Mouse (Mus musculus): ENCODE results near the gene Tsc22d3. TPM values are rescaled to one million over a fixed set of nuclear protein-coding genes. Genes with fewer than 3 reads are reported as not detected.
"Not testable (repeated sequence)": the region's sequence is repeated elsewhere in the genome, so short reads cannot be mapped to it uniquely, and the experiment has no call there.

Gene Tsc22d3
- polyA plus RNA-seq, 1 experiment from 2014 or later = 209 TPM

DNA sequence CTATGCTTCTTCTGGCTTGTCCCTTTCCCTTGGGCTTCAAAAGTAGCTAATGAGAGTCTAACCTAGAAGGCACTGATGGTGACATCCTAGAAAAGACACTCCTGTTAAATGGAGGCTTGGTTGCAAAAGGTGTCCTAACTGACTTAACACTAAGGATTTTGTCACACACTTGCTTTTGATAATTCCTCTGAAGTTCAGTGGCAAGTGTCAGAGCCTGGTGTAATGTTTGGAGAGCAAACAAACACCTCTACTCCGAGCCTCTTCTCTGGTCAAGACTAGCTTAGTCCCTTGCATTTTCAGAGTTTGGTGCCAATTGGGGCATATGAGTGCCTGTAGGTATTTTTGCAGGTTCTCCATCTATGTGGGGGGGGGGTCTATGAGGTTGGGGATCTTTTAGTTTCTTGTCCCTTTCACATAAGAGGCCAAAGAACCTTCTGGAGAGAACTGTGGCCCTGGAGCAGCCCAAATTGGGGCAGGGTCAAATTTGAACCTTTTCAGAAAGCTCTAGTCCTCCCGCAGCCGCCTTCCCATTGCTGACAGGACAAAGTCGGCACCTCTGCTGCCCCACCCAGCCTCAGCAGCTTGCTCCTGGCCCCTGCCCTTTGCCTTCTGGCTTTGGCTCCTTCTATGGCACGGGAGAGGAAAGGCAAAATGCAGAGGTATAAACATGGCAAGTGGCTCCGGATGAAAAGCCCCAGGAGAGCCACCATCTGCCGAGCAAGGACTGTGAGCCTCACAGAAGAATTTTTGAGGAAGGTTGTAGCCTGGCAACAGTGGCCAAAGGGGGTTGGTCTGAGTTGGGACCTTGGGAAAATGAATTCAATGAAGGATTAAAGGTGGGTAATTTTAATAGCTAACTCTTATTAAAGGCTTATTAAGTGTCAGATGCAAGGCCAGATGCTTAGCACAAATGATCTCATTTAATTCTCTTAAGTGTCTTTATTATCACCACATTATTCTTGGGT lies 88.5 kb downstream of the Tsc22d3 start:
- ATAC-seq (ENCODE audit: insufficient number of reproducible peaks, insufficient read depth, low FRiP score, low read depth) = no peak
- H3K4me2 ChIP-seq (ENCODE audit: low read length) = peak overlapping the region; percentile 53; the same call in 1 of the 2 replicates
- no peaks in the 10 kb centered on the region for H3K9me3 ChIP-seq (ENCODE audit: control insufficient read depth, low read length)
- H3K4me3 ChIP-seq (ENCODE audit: control insufficient read depth in 1 of 2, insufficient read depth in 1 of 2, low read depth in 1 of 2, low read length in 2 of 2) = no peak overlapping the region
- 55% methylated on average over 7 of the region's 7 CpGs for WGBS
- H3K27me3 ChIP-seq (ENCODE audit: control insufficient read depth, insufficient read depth, low read length) = no peaks in the 10 kb centered on the region
- peaks cover 5 to 8% of the 10 kb centered on the region in 2 experiments; a peak in 2 of 4 replicates for H3K4me1 ChIP-seq (ENCODE audit: control insufficient read depth in 2 of 2, insufficient read depth in 2 of 2, low read length in 2 of 2)
- no peak overlapping the region for H3K9ac ChIP-seq (ENCODE audit: low read length)
- no peak overlapping the region for H3K27ac ChIP-seq (replicated peaks in 1 of 2; ENCODE audit: control insufficient read depth in 1 of 2, insufficient read depth in 1 of 2, low read depth in 2 of 2, low read length in 2 of 2)
- no peaks in the 10 kb centered on the region for H3K36me3 ChIP-seq (ENCODE audit: control insufficient read depth, insufficient read depth, low read length)

DNA sequence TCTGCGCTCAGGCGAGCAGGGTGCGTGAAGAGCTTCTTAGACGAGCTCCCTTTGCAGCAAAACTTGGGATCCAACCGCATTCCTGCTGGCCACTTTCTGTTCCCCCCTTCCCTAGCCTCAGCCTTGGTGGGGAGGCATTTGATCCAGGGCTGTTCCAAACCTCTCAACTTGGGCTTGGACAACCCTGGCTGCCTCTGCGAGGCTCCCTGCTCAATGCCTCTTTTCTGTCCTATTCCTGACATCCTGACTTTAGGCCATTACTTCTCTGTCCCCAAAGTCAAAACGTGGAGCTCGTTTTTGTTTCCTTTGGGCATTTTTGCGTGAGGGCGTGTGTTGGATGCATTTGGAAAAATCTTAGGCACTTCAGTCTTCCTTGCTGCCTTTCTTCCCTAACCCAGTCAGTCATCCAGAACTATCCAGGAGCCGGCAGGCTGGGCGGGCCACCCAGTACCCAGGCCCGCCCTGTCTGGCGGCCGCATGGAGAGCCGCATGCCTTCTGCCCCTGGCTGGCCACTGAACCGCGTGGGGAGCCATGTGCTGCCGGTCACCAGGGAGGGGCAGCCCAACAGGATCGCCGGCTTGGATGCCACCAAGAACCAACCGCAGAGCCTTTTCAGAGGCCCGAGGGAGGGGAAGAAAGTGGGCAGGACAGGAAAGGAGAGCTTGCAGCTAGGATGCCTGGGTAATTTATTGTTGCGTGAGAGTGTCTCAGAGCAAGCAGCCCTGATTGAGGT lies 89.6 kb downstream of the Tsc22d3 start:
- H3K9me3 ChIP-seq (ENCODE audit: control insufficient read depth, low read length) = no peaks in the 10 kb centered on the region
- H3K4me1 ChIP-seq (ENCODE audit: control insufficient read depth in 2 of 2, insufficient read depth in 2 of 2, low read length in 2 of 2) = peaks cover 5 to 8% of the 10 kb centered on the region in 2 experiments; a peak in 2 of 4 replicates
- no peaks in the 10 kb centered on the region for H3K36me3 ChIP-seq (ENCODE audit: control insufficient read depth, insufficient read depth, low read length)
- no peak overlapping the region; the same call in 1 of the 2 replicates for H3K9ac ChIP-seq (ENCODE audit: low read length)
- ATAC-seq (ENCODE audit: insufficient number of reproducible peaks, insufficient read depth, low FRiP score, low read depth) = peak; percentile 64; the same call in 1 of the 2 replicates
- peak overlapping the region; percentile 53 for H3K4me2 ChIP-seq (ENCODE audit: low read length)
- 0 out of 4 replicates have a peak overlapping the region, but pooled peaks of 1 of the 2 experiments have one; percentile 6 for H3K27ac ChIP-seq (replicated peaks in 1 of 2; ENCODE audit: control insufficient read depth in 1 of 2, insufficient read depth in 1 of 2, low read depth in 2 of 2, low read length in 2 of 2)
- WGBS = 38% methylated on average over 24 of the region's 24 CpGs
- peak overlapping the region in 1 of 2 experiments; percentile 20; a peak in 1 of 4 replicates for H3K4me3 ChIP-seq (ENCODE audit: control insufficient read depth in 1 of 2, insufficient read depth in 1 of 2, low read depth in 1 of 2, low read length in 2 of 2)
- no peaks in the 10 kb centered on the region for H3K27me3 ChIP-seq (ENCODE audit: control insufficient read depth, insufficient read depth, low read length)

DNA sequence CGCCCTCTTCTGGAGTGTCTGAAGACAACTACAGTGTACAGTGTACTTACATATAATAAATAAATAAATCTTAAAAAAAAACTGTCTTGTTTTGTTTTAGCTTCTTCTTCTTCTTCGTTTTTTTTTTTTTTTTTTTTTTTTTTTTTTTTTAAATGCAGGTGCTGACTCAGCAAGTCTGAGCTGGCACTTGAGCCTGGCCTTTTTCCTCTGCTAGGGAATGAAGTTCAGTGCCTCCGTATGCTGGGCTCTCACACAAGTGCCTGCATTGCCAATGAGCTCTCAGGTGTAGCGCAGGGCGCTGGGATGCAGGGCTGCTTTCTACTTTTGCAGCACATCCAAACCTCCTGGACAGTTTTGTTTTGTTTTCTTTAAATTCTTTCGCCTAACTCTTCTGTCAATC lies 90.6 kb downstream of the Tsc22d3 start:
- ATAC-seq (ENCODE audit: insufficient number of reproducible peaks, insufficient read depth, low FRiP score, low read depth) = no peak
- WGBS = 60% methylated on average over 6 of the region's 6 CpGs
- H3K36me3 ChIP-seq (ENCODE audit: control insufficient read depth, insufficient read depth, low read length) = no peaks in the 10 kb centered on the region
- H3K9me3 ChIP-seq (ENCODE audit: control insufficient read depth, low read length) = no peaks in the 10 kb centered on the region
- no peak overlapping the region for H3K27ac ChIP-seq (replicated peaks in 1 of 2; ENCODE audit: control insufficient read depth in 1 of 2, insufficient read depth in 1 of 2, low read depth in 2 of 2, low read length in 2 of 2)
- H3K4me2 ChIP-seq (ENCODE audit: low read length) = no peak overlapping the region
- H3K9ac ChIP-seq (ENCODE audit: low read length) = no peak overlapping the region
- H3K27me3 ChIP-seq (ENCODE audit: control insufficient read depth, insufficient read depth, low read length) = no peaks in the 10 kb centered on the region
- no peak overlapping the region for H3K4me3 ChIP-seq (ENCODE audit: control insufficient read depth in 1 of 2, insufficient read depth in 1 of 2, low read depth in 1 of 2, low read length in 2 of 2)
- peaks cover 5 to 8% of the 10 kb centered on the region in 2 experiments; a peak in 2 of 4 replicates for H3K4me1 ChIP-seq (ENCODE audit: control insufficient read depth in 2 of 2, insufficient read depth in 2 of 2, low read length in 2 of 2)

DNA sequence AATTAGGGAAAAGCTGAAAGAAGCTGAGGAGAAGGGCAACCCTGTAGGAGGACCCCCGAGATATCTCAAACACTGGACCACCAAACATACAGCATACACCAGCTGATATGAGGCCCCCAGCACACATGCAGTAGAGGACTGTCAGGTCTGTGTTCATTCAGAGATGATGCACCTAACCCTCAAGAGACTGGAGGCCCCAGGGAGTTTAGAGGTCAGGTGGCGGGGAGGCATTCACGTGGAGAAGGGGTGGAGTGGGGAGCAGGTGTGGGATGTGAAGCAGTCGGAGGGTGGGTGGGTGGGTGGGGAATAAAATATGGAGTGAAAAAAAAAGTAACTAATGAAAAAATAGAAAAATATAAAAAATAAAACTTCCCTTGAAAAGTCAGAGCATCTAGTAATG lies 91.7 kb downstream of the Tsc22d3 start:
- WGBS = 79% methylated on average over 4 of the region's 4 CpGs
- H3K27ac ChIP-seq (replicated peaks in 1 of 2; ENCODE audit: control insufficient read depth in 1 of 2, insufficient read depth in 1 of 2, low read depth in 2 of 2, low read length in 2 of 2); H3K4me2 ChIP-seq (ENCODE audit: low read length); H3K27me3 ChIP-seq (ENCODE audit: control insufficient read depth, insufficient read depth, low read length); H3K9ac ChIP-seq (ENCODE audit: low read length); H3K9me3 ChIP-seq (ENCODE audit: control insufficient read depth, low read length); H3K4me3 ChIP-seq (ENCODE audit: control insufficient read depth in 1 of 2, insufficient read depth in 1 of 2, low read depth in 1 of 2, low read length in 2 of 2); ATAC-seq (ENCODE audit: insufficient number of reproducible peaks, insufficient read depth, low FRiP score, low read depth); H3K36me3 ChIP-seq (ENCODE audit: control insufficient read depth, insufficient read depth, low read length); H3K4me1 ChIP-seq (ENCODE audit: control insufficient read depth in 2 of 2, insufficient read depth in 2 of 2, low read length in 2 of 2): not testable (repeated sequence)

DNA sequence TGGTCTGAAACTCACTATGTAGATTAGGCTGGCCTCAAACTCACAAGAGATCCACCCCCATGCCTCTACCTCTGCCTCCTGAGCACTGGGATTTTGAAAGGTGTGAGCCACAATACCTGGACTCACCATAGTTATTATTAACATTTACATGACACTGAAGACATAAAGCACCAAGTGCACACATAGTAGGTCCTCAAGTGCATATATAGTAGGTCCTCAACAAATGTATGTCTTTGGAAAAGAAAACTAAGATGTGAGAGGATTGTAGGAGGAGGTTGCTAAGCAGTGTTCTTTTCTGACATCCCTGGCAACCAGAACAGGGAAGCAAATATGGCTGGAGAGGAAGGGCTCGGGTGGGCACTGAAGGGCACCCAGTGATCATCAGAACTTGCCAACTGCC lies 93.1 kb downstream of the Tsc22d3 start:
- peaks cover 5 to 8% of the 10 kb centered on the region in 2 experiments; a peak in 2 of 4 replicates for H3K4me1 ChIP-seq (ENCODE audit: control insufficient read depth in 2 of 2, insufficient read depth in 2 of 2, low read length in 2 of 2)
- no peak overlapping the region for H3K9ac ChIP-seq (ENCODE audit: low read length)
- no peaks in the 10 kb centered on the region for H3K9me3 ChIP-seq (ENCODE audit: control insufficient read depth, low read length)
- no peak for ATAC-seq (ENCODE audit: insufficient number of reproducible peaks, insufficient read depth, low FRiP score, low read depth)
- H3K4me2 ChIP-seq (ENCODE audit: low read length) = no peak overlapping the region
- H3K27ac ChIP-seq (replicated peaks in 1 of 2; ENCODE audit: control insufficient read depth in 1 of 2, insufficient read depth in 1 of 2, low read depth in 2 of 2, low read length in 2 of 2) = no peak overlapping the region
- H3K27me3 ChIP-seq (ENCODE audit: control insufficient read depth, insufficient read depth, low read length) = no peaks in the 10 kb centered on the region
- WGBS = 65% methylated on average over 1 of the region's 1 CpGs
- no peak overlapping the region for H3K4me3 ChIP-seq (ENCODE audit: control insufficient read depth in 1 of 2, insufficient read depth in 1 of 2, low read depth in 1 of 2, low read length in 2 of 2)
- H3K36me3 ChIP-seq (ENCODE audit: control insufficient read depth, insufficient read depth, low read length) = no peaks in the 10 kb centered on the region

DNA sequence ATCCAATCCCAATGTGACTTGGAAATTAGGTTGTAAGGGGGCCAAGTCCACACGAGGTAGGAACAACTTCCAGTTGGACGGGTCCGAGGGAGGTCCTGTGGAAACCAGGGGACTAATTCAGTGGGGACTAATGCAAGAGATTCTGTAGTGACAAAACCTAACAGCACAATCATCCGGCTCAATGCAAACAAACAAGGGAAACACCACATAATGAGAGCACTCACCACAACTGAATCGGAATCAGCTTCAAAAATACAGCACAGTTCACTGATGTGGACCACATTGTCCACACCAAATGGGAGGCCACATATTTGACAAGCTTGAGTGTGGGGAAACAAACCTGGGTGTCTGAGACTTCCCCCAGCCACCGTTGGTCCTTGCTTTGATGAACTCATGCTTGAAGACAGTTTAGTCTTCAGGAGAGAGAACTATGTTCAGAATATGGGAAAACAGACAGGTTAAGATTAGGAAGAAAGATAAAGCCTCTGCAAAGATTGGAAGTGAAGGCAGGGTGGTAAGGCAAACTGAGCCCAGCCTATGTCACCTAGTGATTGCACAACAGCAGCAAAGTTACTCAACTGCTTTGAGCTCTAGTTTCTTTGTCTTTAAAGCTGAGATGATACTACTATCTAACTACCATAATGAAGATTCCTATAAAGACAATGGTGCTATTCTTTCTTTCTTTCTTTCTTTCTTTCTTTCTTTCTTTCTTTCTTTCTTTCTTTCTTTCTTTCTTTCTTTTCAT lies 93.9 kb downstream of the Tsc22d3 start:
- H3K27ac ChIP-seq (replicated peaks in 1 of 2; ENCODE audit: control insufficient read depth in 1 of 2, insufficient read depth in 1 of 2, low read depth in 2 of 2, low read length in 2 of 2) = no peak overlapping the region
- H3K27me3 ChIP-seq (ENCODE audit: control insufficient read depth, insufficient read depth, low read length) = no peaks in the 10 kb centered on the region
- H3K4me1 ChIP-seq (ENCODE audit: control insufficient read depth in 2 of 2, insufficient read depth in 2 of 2, low read length in 2 of 2) = peaks cover 5 to 8% of the 10 kb centered on the region in 2 experiments; a peak in 2 of 4 replicates
- WGBS = 79% methylated on average over 6 of the region's 6 CpGs
- no peak overlapping the region for H3K4me3 ChIP-seq (ENCODE audit: control insufficient read depth in 1 of 2, insufficient read depth in 1 of 2, low read depth in 1 of 2, low read length in 2 of 2)
- ATAC-seq (ENCODE audit: insufficient number of reproducible peaks, insufficient read depth, low FRiP score, low read depth) = no peak
- no peaks in the 10 kb centered on the region for H3K9me3 ChIP-seq (ENCODE audit: control insufficient read depth, low read length)
- H3K9ac ChIP-seq (ENCODE audit: low read length) = no peak overlapping the region
- no peak overlapping the region for H3K4me2 ChIP-seq (ENCODE audit: low read length)
- H3K36me3 ChIP-seq (ENCODE audit: control insufficient read depth, insufficient read depth, low read length) = no peaks in the 10 kb centered on the region
